Mouse (Mus musculus) T-helper 2 cell (primary cell): ENCODE results near the gene Casd1.

Experiments used
- in situ Hi-C: fragments of 300-600 bp; cut with MboI, MseI; formaldehyde crosslinking; loops from one replicate; pipeline ENCODE4 v1.15.1; 2025; ENCODE audit warnings: high pct_unique_total_duplicates

The Casd1 gene

GRCm38 (mm10) chr6:4600658-4601296 is at the start of gene Casd1:
Gene Casd1, plus strand, starts transcription at chr6:4600839.
- in situ Hi-C loops: loop anchor here (10.0 kb wide), 1 partner anchor 694 kb away; the partner anchor contains the start of gene Pon2

GRCm38 (mm10) chr6:4555366-4555765 is 45.3 kb upstream of the Casd1 start:
- in situ Hi-C loops: no loop called here

GRCm38 (mm10) chr6:4557086-4557485 is 43.6 kb upstream of the Casd1 start:
- in situ Hi-C loops: no loop called here

- in situ Hi-C loops: no loop called here
Observed at GRCm38 (mm10) chr6:4557678-4558077, 43.0 kb upstream of the Casd1 start.

- in situ Hi-C loops: no loop called here
Observed at GRCm38 (mm10) chr6:4561156-4561555, 39.5 kb upstream of the Casd1 start.

DNA sequence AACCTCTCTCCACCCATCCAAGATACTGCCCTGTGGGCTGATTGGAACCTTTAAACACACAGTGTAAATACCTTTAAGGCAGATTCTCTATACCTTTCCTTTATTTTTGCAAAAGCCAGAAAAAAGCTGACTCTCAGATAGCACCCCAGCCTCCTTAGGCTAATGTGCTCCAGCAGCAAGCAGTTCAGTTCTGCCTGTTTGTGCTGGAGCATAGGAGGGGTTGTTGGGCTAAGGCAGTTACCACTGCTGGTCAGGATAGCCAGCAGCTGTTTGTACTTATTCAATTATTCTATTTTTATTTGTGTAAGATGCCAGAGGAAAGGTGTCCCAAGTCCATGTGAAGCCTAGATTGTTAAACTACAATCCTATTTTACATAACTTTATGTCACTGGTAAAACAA is 39.0 kb upstream of the Casd1 start:
- in situ Hi-C loops: no loop called here

DNA sequence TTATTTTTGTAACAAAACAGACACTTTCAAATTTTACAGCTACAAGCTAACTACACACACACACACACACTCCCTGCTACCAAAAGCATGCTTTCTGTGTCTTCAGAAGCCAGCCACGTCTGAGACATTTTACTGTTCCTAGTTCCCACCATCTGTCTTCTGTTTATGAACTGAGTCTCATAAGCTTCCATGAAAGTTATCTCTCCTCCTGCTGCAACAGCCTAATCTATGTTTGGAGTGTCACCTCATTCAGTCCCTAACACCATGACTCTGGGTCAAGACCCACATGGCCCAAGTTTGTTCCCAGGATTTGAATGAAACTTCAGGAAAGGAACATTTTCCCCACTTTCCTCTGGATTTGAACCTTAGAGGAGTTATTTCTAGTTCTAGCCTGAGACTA is 38.2 kb upstream of the Casd1 start:
- in situ Hi-C loops: no loop called here

GRCm38 (mm10) chr6:4563477-4563876 is 37.2 kb upstream of the Casd1 start:
- in situ Hi-C loops: no loop called here

GRCm38 (mm10) chr6:4570412-4570811 is 30.2 kb upstream of the Casd1 start:
- in situ Hi-C loops: no loop called here

DNA sequence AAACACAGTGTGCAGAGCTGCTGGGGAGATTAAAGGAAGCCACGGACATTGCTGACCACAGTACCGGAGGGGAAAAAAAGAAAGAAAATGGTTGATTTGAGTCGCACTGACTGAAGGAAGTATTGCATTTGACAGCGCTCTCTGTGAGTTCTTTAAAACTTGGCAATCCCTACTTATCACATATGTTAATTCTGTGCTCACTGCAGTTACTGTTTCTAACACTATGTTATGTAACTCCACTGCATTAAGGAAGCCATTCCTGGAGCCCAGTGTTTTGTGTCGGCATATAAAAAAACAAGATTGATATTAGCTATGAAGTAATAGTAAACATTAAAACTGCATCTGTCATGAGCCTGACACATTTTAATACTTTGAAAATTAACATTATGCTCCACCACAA is 22.9 kb upstream of the Casd1 start:
- in situ Hi-C loops: no loop called here

- in situ Hi-C loops: no loop called here
Observed at GRCm38 (mm10) chr6:4578343-4578742, 22.3 kb upstream of the Casd1 start.

DNA sequence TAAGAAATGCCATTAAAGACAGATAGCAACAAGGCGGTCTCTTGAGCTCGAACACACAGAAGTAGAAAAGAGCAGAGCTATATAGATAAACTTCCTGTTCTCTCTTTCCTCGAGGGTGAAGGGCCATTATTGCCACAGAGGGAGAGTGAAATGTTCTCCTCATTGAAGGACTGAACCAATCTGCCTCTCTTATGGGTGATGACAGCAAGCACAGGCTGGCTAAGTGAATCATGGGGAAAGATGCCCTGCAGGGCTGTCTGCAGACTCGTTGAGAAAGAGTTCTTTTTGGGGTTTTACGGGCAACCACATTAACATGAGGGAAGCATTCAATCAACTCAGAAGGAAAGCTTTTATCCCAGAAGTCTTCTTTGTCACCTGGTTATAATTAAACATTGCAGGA is 21.0 kb upstream of the Casd1 start:
- in situ Hi-C loops: no loop called here

- in situ Hi-C loops: no loop called here
Observed at GRCm38 (mm10) chr6:4583485-4583884, 17.2 kb upstream of the Casd1 start.

DNA sequence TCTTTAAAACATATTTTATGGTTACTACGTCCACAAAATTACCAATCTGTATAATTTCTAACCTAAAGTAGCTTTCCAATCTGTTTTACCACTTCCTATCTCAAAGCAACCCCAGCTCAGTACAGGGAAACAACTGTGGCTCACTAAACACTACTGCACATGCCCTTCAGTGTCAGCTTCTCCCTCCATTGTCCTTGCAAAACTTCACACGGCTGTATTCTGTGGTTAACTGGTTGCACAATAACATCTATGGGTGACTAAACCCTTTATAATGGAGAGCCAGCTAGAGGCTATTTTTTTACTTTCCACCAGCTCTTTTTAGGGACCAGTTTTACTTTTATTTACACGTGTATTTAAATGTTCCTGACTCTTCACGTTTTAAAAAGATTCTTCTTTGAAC is 12.7 kb upstream of the Casd1 start:
- in situ Hi-C loops: no loop called here

GRCm38 (mm10) chr6:4588722-4589121 is 11.9 kb upstream of the Casd1 start:
- in situ Hi-C loops: no loop called here

GRCm38 (mm10) chr6:4590089-4590488 is 10.6 kb upstream of the Casd1 start:
- in situ Hi-C loops: no loop called here

GRCm38 (mm10) chr6:4597711-4598110 is 2.9 kb upstream of the Casd1 start:
- in situ Hi-C loops: no loop called here

GRCm38 (mm10) chr6:4600085-4600657 is 468 bp upstream of the Casd1 start:
- in situ Hi-C loops: loop anchor here (10.0 kb wide), 1 partner anchor 695 kb away; the partner anchor contains the start of gene Pon2

DNA sequence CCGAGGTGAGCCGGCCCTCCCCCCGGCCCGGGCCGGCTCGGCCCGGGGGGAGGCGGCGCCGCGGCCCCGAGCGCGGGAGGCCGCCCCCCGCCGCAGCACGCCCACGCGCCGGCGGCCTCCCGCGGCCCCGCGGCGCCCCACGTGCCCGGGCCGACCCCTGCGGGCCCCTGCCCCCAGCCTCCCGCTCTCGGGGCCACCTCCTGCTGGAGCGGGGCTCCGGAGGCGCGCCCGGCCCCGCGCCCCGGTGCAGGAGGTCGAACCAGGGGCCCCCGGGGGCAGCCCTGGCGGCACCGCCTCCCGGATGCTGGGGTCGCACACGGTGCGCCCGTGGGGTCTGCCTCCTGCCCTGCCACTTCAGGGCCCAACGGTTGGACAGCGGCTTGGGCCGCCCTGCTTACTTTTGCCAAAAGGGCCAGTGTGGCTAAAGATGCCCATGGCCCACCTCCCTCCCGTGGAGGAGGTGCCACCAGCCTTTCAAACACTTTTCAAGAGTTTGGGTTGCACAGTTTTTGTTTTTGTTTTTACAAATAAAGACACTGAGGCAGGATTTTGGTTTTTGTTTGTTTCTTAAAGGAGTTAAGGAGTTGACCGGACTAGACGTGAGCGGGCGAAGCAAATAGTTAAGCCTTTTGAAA is 775 bp downstream of the Casd1 start:
- in situ Hi-C loops: loop anchor here (10.0 kb wide), 1 partner anchor 693 kb away; the partner anchor contains the start of gene Pon2

DNA sequence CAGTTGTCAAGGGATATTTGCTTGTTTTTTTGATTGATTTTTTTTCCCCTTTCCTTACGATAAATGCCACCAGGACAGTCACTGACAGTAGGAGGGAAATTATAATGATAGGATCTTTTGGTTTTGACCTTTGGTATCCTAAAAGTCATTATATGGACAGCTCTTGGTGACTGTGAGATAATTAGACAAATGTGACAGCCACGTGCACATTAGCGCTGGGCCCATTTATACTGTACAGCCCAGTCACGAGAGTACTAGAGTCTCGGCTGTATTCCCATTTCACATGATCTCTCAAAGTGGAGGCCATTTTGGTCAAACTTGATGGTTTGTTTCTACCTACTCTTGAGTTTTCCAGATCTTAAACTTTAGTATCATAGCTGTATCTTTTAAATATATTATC is 1.4 kb downstream of the Casd1 start:
- in situ Hi-C loops: loop anchor here (10.0 kb wide), 1 partner anchor 693 kb away; the partner anchor contains the start of gene Pon2

DNA sequence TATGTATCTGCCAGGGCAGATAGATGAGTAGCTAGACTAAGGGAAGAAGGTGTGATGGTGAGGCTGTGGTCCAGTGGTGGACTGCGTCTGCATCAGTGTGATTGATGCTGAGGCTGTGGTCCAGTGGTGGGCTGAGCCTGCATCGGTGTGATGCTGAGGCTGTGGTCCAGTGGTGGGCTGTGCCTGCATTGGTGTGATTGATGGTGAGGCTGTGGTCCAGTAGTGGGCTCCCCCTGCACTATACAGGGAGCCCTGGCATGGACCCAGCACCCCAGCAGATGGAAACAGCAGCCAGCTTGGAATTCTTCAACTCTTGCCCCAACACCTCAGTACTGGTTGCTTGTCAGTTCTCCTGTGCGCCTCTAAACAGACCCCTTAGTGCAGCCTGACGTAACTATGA is 5.8 kb downstream of the Casd1 start:
- in situ Hi-C loops: loop anchor here (10.0 kb wide), 1 partner anchor 688 kb away; the partner anchor contains the start of gene Pon2

DNA sequence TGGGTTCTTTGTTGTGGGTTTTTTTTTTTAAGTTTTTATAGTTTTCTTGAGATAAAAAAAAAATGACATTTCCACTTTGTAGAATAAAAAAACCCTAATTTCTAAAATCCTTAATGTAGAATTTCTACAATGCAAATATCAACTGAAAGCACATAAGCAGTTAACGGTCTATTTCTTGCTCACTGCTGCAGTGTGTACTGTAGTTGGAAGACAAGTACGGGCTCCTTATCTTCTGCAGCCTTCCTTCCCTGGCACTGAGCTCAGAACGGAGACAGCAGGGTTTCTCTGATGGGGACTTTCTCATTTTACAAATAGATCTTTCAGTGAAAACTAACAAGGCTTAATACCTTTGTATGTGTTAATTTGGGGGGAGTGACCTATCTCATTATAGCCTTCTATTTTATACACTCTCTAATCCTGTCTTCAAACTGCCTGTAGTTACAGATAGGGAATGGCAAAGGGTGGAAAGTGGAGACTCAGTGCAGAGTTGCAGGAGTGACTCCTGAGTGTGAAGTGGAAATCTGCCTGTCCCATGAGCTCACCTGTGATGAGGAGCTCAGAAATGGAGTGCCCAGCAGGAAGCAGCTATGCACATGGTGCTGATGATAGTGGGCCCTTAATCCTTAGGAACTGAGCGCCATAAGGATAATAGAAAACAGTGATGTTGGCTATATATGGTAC is 9.7 kb downstream of the Casd1 start:
- in situ Hi-C loops: no loop called here
